14 mouse cellular contexts compared by ENCODE assay signal in genomic region chr11:12319318-12319717, GRCm38 (mm10).
DNase-seq lines count a peak whose midpoint lies in the region; ATAC-seq lines count a peak whose summit lies in the region.
"Had no signal": no experiment of that assay in that cellular context is flagged by ENCODE, and none has a peak within 500 bp of the region (broad histone marks: within the 10 kb centered on the region; RNA-seq: fewer than 3 reads in every experiment).

No protein-coding gene starts in this region.

- H3K4me2 ChIP-seq in heart, embryonic 14.5 days (ENCODE audit: low read length), result no peak overlapping the region
- H3K4me2 ChIP-seq in heart, embryonic 11.5 days, result no peak overlapping the region
- no peak overlapping the region for H3K4me2 ChIP-seq in liver, embryonic 11.5 days
- H3K4me2 ChIP-seq: liver, embryonic 13.5 days; midbrain, embryonic 13.5 days had no signal

- peak; percentile 55 for ATAC-seq in heart, embryonic 14.5 days (ENCODE audit: insufficient number of reproducible peaks, insufficient read depth, low FRiP score, low read depth)
- ATAC-seq in heart, embryonic 11.5 days (replicated peaks; ENCODE audit: insufficient number of reproducible peaks, low FRiP score, low TSS enrichment), result no peak; the same call in 1 of the 2 replicates
- no peak for ATAC-seq in liver, embryonic 11.5 days (replicated peaks; ENCODE audit: low FRiP score)
- ATAC-seq: midbrain, embryonic 13.5 days had no signal

- peaks cover 0 to 26% of the 10 kb centered on the region in 2 experiments; a peak in 3 of 4 replicates for H3K4me1 ChIP-seq in heart, embryonic 14.5 days (ENCODE audit: control insufficient read depth in 2 of 2, insufficient read depth in 2 of 2, low read length in 2 of 2)
- H3K4me1 ChIP-seq in heart, embryonic 11.5 days (ENCODE audit: control insufficient read depth, insufficient read depth, low read length), result 0 out of 2 replicates have a peak, but pooled peaks cover 5% of the 10 kb centered on the region
- H3K4me1 ChIP-seq in liver, embryonic 11.5 days (replicated peaks; ENCODE audit: control insufficient read depth, insufficient read depth, low read length), result no peaks in the 10 kb centered on the region
- H3K4me1 ChIP-seq: liver, embryonic 13.5 days; midbrain, embryonic 13.5 days had no signal

- DNase-seq in cerebellum, adult 11 months, result peak; percentile 19
- DNase-seq in cerebellum, postnatal 4 days (ENCODE audit: low spot score in 2 of 2), result no peak
- peak; percentile 8 for DNase-seq in liver
- DNase-seq in liver, embryonic 11.5 days (ENCODE audit: low spot score), result no peak
- DNase-seq in cerebellum, postnatal 25 days, result peak; percentile 49 to 62
- no peak for DNase-seq in testis, postnatal 14 days (ENCODE audit: low spot score)
- DNase-seq: liver, embryonic 13.5 days; right cerebral cortex, postnatal 14 days had no signal

- 76% methylated on average over 3 of the region's 3 CpGs for WGBS in heart, embryonic 14.5 days
- WGBS in heart, embryonic 11.5 days (ENCODE audit: insufficient replicate concordance), result 78% methylated on average over 3 of the region's 3 CpGs
- 71% methylated on average over 3 of the region's 3 CpGs for WGBS in liver, embryonic 11.5 days

- H3K36me3 ChIP-seq in heart, embryonic 14.5 days (ENCODE audit: control insufficient read depth, insufficient read depth, low read length), result no peaks in the 10 kb centered on the region
- no peaks in the 10 kb centered on the region for H3K36me3 ChIP-seq in heart, embryonic 11.5 days (ENCODE audit: control insufficient read depth, insufficient read depth, low read length)
- no peaks in the 10 kb centered on the region for H3K36me3 ChIP-seq in liver, embryonic 11.5 days (ENCODE audit: control insufficient read depth, insufficient read depth, low read length)
- H3K36me3 ChIP-seq: heart, embryonic 10.5 days; liver, embryonic 13.5 days; midbrain, embryonic 13.5 days had no signal

- no peak overlapping the region for H3K4me3 ChIP-seq in heart, embryonic 14.5 days (ENCODE audit: control insufficient read depth in 1 of 2, insufficient read depth in 1 of 2, low read depth in 1 of 2, low read length in 2 of 2)
- no peak overlapping the region for H3K4me3 ChIP-seq in heart, embryonic 11.5 days (ENCODE audit: low read depth, low read length)
- no peak overlapping the region for H3K4me3 ChIP-seq in liver, embryonic 11.5 days (ENCODE audit: low read depth, low read length)
- H3K4me3 ChIP-seq: heart, embryonic 10.5 days; liver, embryonic 13.5 days; midbrain, embryonic 13.5 days had no signal

- no peak overlapping the region for H3K9ac ChIP-seq in heart, embryonic 14.5 days (ENCODE audit: low read length)
- no peak overlapping the region for H3K9ac ChIP-seq in heart, embryonic 11.5 days (ENCODE audit: low read depth, low read length)
- no peak overlapping the region for H3K9ac ChIP-seq in liver, embryonic 11.5 days (ENCODE audit: low read depth, low read length)
- H3K9ac ChIP-seq: liver, embryonic 13.5 days; midbrain, embryonic 13.5 days had no signal

- no peaks in the 10 kb centered on the region for H3K27me3 ChIP-seq in heart, embryonic 14.5 days (ENCODE audit: control insufficient read depth, insufficient read depth, low read length)
- H3K27me3 ChIP-seq in heart, embryonic 11.5 days (ENCODE audit: control insufficient read depth, insufficient read depth, low read length), result no peaks in the 10 kb centered on the region
- no peaks in the 10 kb centered on the region for H3K27me3 ChIP-seq in liver, embryonic 11.5 days (replicated peaks; ENCODE audit: control insufficient read depth, insufficient read depth, low read length)
- H3K27me3 ChIP-seq: CH12.LX; liver, embryonic 13.5 days had no signal

- peak overlapping the region; percentile 35 to 59; a peak in 3 of 4 replicates for H3K27ac ChIP-seq in heart, embryonic 14.5 days (replicated peaks in 1 of 2; ENCODE audit: control insufficient read depth in 1 of 2, insufficient read depth in 1 of 2, low read depth in 2 of 2, low read length in 2 of 2)
- H3K27ac ChIP-seq in heart, embryonic 11.5 days (ENCODE audit: low read depth, low read length), result no peak overlapping the region
- no peak overlapping the region for H3K27ac ChIP-seq in liver, embryonic 11.5 days (ENCODE audit: low read depth, low read length)
- H3K27ac ChIP-seq: heart, embryonic 10.5 days; liver, embryonic 13.5 days; macrophage; midbrain, embryonic 13.5 days had no signal

- H3K9me3 ChIP-seq in heart, embryonic 14.5 days (ENCODE audit: control insufficient read depth, low read length), result no peaks in the 10 kb centered on the region
- H3K9me3 ChIP-seq in heart, embryonic 11.5 days (replicated peaks; ENCODE audit: control insufficient read depth, low read length), result no peaks in the 10 kb centered on the region
- H3K9me3 ChIP-seq in liver, embryonic 11.5 days (ENCODE audit: control insufficient read depth, low read length), result no peaks in the 10 kb centered on the region
- H3K9me3 ChIP-seq: heart, embryonic 10.5 days; liver, embryonic 13.5 days; midbrain, embryonic 13.5 days had no signal

Comparison
In these comparisons a context has a peak if more than half of its experiments do, and no peak if none do; other contexts are left out.
1. DNase-seq: peak in cerebellum, adult 11 months (single experiment), liver (single experiment) and cerebellum, postnatal 25 days (2 of 2); none in cerebellum, postnatal 4 days (0 of 2), liver, embryonic 11.5 days (single experiment) and testis, postnatal 14 days (single experiment).
2. H3K27ac ChIP-seq: peak in heart, embryonic 14.5 days (2 of 2); none in heart, embryonic 11.5 days (single experiment) and liver, embryonic 11.5 days (single experiment).